Mouse (Mus musculus) kidney, postnatal 0 days (tissue): Measurements from ENCODE around the gene Gm11549. TPM values are rescaled to one million over a fixed set of nuclear protein-coding genes. Genes with fewer than 3 reads are reported as not detected.

ENCODE experiments used
- ATAC-seq: fragments of 200-750 bp; cut with Nextera tagmentation; replicated peaks from 2 replicates; pipeline ENCODE4 v1.8.0; 2017; ENCODE audit warnings: low read depth, moderate number of reproducible peaks, moderate TSS enrichment, moderate library complexity; ENCODE audit not compliant: low FRiP score
- DNase-seq: peaks from one replicate; pipeline ENCODE4 v3.0.0-alpha.2; 2016; ENCODE audit warnings: low spot score
- H3K27ac ChIP-seq: fragments of 300-500 bp; sonication (generic); 2 replicates; pipeline ENCODE4 v1.5.1; 2014; ENCODE audit warnings: mild to moderate bottlenecking
- H3K27me3 ChIP-seq: fragments of 300-500 bp; sonication (generic); 2 replicates; pipeline ENCODE4 v1.6.1; 2014; ENCODE audit warnings: low read length, mixed read lengths; ENCODE audit not compliant: insufficient read depth
- H3K36me3 ChIP-seq: fragments of 300-500 bp; sonication (generic); 2 replicates; pipeline ENCODE4 v1.6.1; 2014; ENCODE audit warnings: low read length, mixed read lengths; ENCODE audit not compliant: insufficient read depth
- H3K4me1 ChIP-seq: fragments of 300-500 bp; sonication (generic); replicated peaks from 2 replicates; pipeline ENCODE4 v1.6.1; 2014; ENCODE audit warnings: antibody characterized with exemption, low read length, mixed read lengths; ENCODE audit not compliant: insufficient read depth
- H3K4me2 ChIP-seq: fragments of 300-500 bp; sonication (generic); 2 replicates; pipeline ENCODE4 v1.6.1; 2014; ENCODE audit warnings: mild to moderate bottlenecking, low read length, moderate library complexity, mixed read lengths
- H3K4me3 ChIP-seq: fragments of 300-500 bp; sonication (generic); replicated peaks from 2 replicates; pipeline ENCODE4 v1.5.1; 2014; ENCODE audit warnings: low read depth, low read length
- H3K9ac ChIP-seq: fragments of 300-500 bp; sonication (generic); 2 replicates; pipeline ENCODE4 v1.6.1; 2014; ENCODE audit warnings: low read depth, low read length
- H3K9me3 ChIP-seq: fragments of 300-500 bp; sonication (generic); replicated peaks from 2 replicates; pipeline ENCODE4 v1.6.1; 2016; ENCODE audit warnings: low read length, inconsistent platforms, mixed read lengths
- CTCF ChIP-seq: IDR thresholded peaks from 2 replicates; pipeline ENCODE4 v1.5.1; 2016; ENCODE audit warnings: antibody characterized with exemption, low read depth, mild to moderate bottlenecking, moderate library complexity
- WGBS: fragments of 180-500 bp; shearing (Covaris S2); extraction: QIAGEN DNeasy Blood & Tissue Kit; methylation state at CpG from one replicate; pipeline ENCODE4 v1.1.7; 2014; 5-methylcytosine and 5-hydroxymethylcytosine counted together
- polyA plus RNA-seq: library from polyadenylated mRNA; unstranded; fragments of >200 nt; fragmentation: Nextera tagmentation; extraction: Ambion mirVana; gene quantifications from 2 replicates; pipeline ENCODE4 v1.2.1, GENCODE M21; 2015

Gene Gm11549
- polyA plus RNA-seq, 1 experiment from 2014 or later = not detected

DNA sequence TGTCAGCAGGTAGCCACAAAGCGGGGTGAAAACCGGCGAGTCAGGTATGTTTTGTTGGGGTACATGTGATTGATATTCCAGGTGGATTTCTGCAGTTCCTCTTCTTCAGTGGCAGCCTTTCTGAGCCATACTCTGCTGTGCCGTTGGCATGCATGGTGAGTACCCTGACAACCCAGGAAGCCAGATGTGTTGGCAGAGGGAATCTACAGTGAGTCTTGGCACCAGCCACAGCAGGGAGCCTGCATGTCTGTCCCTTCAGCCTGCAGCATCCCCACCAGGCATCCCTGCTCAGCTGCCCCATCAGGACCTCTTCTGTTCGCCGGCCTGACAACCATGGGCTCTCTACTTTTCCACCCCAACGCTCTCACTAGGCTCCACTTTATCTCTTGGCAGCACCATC is 20.1 kb downstream of the Gm11549 start:
- no peaks in the 10 kb centered on the region for H3K9me3 ChIP-seq
- H3K9ac ChIP-seq = no peak overlapping the region
- WGBS = 70% methylated on average over 7 of the region's 7 CpGs
- no peak overlapping the region for H3K27ac ChIP-seq
- no peaks in the 10 kb centered on the region for H3K4me1 ChIP-seq
- no peak for TF ChIP-seq CTCF
- H3K4me2 ChIP-seq = no peak overlapping the region
- no peaks in the 10 kb centered on the region for H3K27me3 ChIP-seq
- H3K4me3 ChIP-seq = no peak overlapping the region
- no peak for DNase-seq
- ATAC-seq = no peak
- no peaks in the 10 kb centered on the region for H3K36me3 ChIP-seq

DNA sequence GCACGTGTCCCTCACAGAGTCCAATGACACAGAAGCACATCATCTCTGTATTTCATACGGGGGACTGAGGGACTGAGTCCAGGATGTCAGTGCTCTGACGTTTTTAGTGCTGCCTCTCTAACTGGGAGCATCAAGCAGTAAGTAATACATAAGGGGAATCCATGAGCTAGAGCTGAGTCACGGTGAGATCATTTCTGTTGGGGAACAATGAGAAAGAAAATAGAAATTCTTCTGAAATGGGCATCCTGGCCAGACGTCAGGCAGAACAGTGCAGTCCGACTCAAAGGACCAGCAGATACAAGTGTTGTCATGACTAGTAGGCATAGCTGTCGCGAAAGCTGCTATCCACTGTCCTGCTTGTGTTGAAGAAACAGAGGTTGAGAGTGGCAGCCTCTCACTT is 20.6 kb downstream of the Gm11549 start:
- Histone ChIP-seq H3K27me3 (no peaks in the 10 kb centered on the region), H3K4me1 (no peaks in the 10 kb centered on the region), H3K27ac (no peak overlapping the region), H3K4me3 (no peak overlapping the region), H3K36me3 (no peaks in the 10 kb centered on the region), H3K9me3 (no peaks in the 10 kb centered on the region), H3K4me2 (no peak overlapping the region), H3K9ac (no peak overlapping the region)
- DNase-seq (no peak), ATAC-seq (no peak)
- TF ChIP-seq CTCF = no peak
- WGBS = 81% methylated on average over 8 of the region's 8 CpGs

DNA sequence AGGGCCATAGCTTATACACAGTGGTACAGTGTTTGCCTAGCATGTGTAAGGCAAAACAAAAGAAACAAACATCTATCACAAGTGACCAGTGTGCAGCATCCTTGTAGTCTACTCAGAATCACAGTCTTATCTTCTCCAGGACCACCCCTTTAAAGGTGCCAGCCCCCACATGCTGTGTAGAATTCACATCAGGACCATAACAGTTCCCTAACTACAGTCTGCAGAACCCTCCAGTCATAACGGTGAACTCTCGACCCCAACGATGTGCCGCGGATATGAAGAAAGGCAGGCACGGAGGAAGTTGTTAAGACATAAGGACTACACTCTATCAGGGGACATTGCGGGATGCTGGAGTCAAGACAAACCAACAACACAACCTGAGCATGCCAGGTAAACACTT is 22.2 kb downstream of the Gm11549 start:
- ATAC-seq = no peak
- WGBS = 92% methylated on average over 7 of the region's 7 CpGs
- no peaks in the 10 kb centered on the region for H3K27me3 ChIP-seq
- H3K27ac ChIP-seq = no peak overlapping the region
- DNase-seq = no peak
- H3K4me1 ChIP-seq = no peaks in the 10 kb centered on the region
- no peaks in the 10 kb centered on the region for H3K36me3 ChIP-seq
- H3K4me3 ChIP-seq = no peak overlapping the region
- no peak for TF ChIP-seq CTCF
- no peaks in the 10 kb centered on the region for H3K9me3 ChIP-seq
- H3K4me2 ChIP-seq = no peak overlapping the region
- H3K9ac ChIP-seq = no peak overlapping the region

DNA sequence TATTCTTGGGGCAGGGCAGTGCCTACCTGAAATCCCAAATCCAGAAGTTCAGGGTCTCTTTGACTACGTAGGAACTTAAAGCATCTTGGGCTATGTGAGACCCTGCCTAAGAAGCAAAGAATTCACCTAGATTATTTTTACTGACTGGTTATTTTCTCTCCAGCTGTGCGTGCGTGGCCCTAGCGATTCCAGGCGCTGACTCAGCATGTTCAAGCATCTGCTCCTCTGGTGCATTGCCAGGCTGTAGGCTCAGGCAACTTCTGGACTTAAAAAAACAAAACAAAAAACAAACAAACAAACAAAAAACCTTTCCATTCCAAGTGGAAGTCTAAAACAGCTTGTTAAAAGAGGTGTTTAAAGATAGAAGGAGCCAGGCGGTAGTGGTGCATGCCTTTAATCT is 23.4 kb downstream of the Gm11549 start:
- H3K9ac ChIP-seq = no peak overlapping the region
- H3K36me3 ChIP-seq = no peaks in the 10 kb centered on the region
- no peaks in the 10 kb centered on the region for H3K27me3 ChIP-seq
- H3K4me3 ChIP-seq = no peak overlapping the region
- TF ChIP-seq CTCF = no peak
- no peak for DNase-seq
- H3K4me2 ChIP-seq = no peak overlapping the region
- 83% methylated on average over 6 of the region's 6 CpGs for WGBS
- H3K4me1 ChIP-seq = no peaks in the 10 kb centered on the region
- no peaks in the 10 kb centered on the region for H3K9me3 ChIP-seq
- no peak overlapping the region for H3K27ac ChIP-seq
- no peak for ATAC-seq

DNA sequence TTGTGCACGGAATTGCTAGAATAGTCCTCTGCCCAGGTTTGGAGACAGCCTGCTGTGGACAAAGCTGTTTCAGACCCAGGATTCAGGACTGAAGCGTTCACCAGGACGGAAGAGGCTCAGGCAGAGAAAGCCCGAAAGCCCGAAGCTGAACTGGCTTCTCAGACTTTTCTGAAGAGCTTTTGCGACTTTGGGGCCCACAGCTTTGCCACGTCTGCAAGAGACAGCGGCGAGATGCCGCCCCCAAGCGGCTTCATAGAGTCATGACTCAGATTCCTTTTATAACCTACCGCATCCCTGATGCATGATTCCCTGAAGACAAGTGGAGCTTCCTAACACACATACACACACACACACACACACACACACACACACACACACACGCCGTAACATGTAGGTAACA is 24.9 kb downstream of the Gm11549 start:
- Histone ChIP-seq H3K27ac (no peak overlapping the region), H3K4me1 (no peaks in the 10 kb centered on the region), H3K9ac (no peak overlapping the region), H3K36me3 (no peaks in the 10 kb centered on the region), H3K4me3 (no peak overlapping the region), H3K9me3 (no peaks in the 10 kb centered on the region), H3K27me3 (no peaks in the 10 kb centered on the region), H3K4me2 (no peak overlapping the region)
- ATAC-seq (peak; percentile 53), DNase-seq (peak; percentile 92)
- TF ChIP-seq CTCF = peak; percentile 84
- WGBS = 17% methylated on average over 14 of the region's 14 CpGs

DNA sequence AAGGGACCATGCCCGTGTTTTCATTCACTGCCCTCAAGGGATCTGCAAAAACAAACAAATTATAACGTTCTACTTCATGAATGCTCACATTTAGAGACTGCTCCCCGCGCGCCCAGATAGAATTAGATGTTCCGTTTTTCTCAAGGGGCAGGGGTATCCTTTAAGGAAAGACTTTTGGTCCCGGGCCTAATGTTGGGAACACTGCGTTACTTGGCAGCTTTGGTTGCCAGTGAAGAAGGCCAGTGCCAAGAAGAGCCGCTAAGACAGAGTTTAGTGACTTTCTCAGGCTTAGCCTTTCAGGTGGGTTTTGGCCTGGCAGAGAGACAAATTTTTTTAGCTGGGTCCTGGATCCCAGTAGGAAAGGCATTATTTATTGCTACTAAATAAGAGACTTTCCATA is 25.3 kb downstream of the Gm11549 start:
- H3K9ac ChIP-seq = no peak overlapping the region

DNA sequence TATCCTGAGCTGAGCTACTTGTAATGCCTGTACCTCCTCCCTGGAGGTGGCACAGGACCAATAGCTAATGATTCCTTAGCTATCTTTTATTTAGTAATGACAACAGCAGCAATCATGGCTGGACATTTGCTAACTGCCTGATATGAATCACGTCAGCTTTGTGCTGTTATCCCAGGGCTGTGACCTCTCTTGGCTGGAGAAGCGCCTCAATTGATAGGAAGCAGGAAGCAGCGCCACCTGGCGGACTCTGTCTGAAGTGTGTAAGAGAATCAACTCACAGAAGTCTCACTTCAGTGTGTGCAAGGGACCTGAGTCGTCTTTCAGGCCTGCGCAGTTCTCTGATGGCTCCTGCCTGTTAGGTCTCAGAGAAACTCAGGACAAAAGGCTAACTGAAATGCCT is 26.2 kb downstream of the Gm11549 start:
- TF ChIP-seq CTCF = peak; percentile 94
- no peaks in the 10 kb centered on the region for H3K27me3 ChIP-seq
- peak; percentile 93 for DNase-seq
- no peaks in the 10 kb centered on the region for H3K36me3 ChIP-seq
- H3K9ac ChIP-seq = no peak overlapping the region
- peak; percentile 62 for ATAC-seq
- H3K9me3 ChIP-seq = no peaks in the 10 kb centered on the region
- peak overlapping the region; percentile 40 for H3K4me2 ChIP-seq
- H3K4me3 ChIP-seq = no peak overlapping the region
- no peaks in the 10 kb centered on the region for H3K4me1 ChIP-seq
- no peak overlapping the region for H3K27ac ChIP-seq
- 9% methylated on average over 6 of the region's 6 CpGs for WGBS

More for the DNA sequence above, 25.3 kb downstream of the Gm11549 start:
- H3K27ac ChIP-seq = no peak overlapping the region
- H3K9me3 ChIP-seq = no peaks in the 10 kb centered on the region
- ATAC-seq (no peak), DNase-seq (no peak)
- H3K36me3 ChIP-seq = no peaks in the 10 kb centered on the region
- no peak overlapping the region for H3K4me2 ChIP-seq
- TF ChIP-seq CTCF = no peak
- H3K4me3 ChIP-seq = no peak overlapping the region
- 84% methylated on average over 9 of the region's 9 CpGs for WGBS
- H3K27me3 ChIP-seq = no peaks in the 10 kb centered on the region
- H3K4me1 ChIP-seq = no peaks in the 10 kb centered on the region
